Mouse (Mus musculus) gastrocnemius, adult 18-20 months (tissue): Measurements from ENCODE around the gene Gm20388. TPM values are rescaled to one million over a fixed set of nuclear protein-coding genes. Genes with fewer than 3 reads are reported as not detected.

Source experiments
- DNase-seq: peaks from one replicate; pipeline ENCODE4 v3.0.0; 2021; ENCODE audit warnings: low spot score
- total RNA-seq, 2 experiments: library from RNA; stranded (reverse); gene quantifications; 2 replicates each; pipeline ENCODE4 v1.2.3; 2021

The Gm20388 gene
- total RNA-seq, 2 experiments from 2014 or later: 10.5 to 12.3 TPM

DNA sequence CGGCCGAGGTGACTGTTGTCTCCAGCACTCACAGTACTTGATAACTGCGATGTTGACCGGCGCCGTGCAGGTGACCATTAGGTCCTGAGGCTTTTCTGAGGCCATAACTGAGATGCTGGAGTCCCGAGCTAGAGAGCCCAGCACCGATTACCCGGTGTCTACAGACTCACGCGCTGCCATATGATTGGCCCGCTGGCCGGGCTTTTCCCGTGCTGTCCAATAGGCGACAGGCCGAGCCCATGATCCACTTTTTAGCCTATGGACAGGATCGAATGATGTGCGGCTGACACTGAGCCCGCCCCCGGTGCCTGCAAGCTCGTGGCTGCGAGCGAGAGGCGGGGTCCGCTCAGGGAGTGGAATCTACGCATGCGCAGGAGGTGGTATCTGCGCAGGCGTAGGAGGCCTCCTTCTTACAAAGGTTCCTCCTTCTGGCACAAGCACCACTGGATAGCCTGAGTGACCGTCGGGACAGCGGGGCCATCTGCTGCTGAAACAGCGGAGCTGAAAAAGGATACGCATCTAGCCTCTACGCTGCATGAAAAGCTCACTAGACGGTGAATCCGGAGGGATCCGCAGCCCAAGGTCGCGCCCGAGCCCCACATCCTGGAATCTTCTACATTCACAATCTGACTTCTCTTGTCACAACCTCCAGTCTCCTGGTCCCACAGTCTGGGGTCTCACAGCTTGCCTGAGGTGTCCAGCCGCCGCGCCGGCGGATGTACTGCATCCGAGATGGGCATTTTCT is 2532.8 kb downstream of the Gm20388 start, which contains the start of gene Mvd:
TSS of gene Mvd (minus strand) at position 161 of the 745 bp plus-strand sequence.
- peak; percentile 99 for DNase-seq

DNA sequence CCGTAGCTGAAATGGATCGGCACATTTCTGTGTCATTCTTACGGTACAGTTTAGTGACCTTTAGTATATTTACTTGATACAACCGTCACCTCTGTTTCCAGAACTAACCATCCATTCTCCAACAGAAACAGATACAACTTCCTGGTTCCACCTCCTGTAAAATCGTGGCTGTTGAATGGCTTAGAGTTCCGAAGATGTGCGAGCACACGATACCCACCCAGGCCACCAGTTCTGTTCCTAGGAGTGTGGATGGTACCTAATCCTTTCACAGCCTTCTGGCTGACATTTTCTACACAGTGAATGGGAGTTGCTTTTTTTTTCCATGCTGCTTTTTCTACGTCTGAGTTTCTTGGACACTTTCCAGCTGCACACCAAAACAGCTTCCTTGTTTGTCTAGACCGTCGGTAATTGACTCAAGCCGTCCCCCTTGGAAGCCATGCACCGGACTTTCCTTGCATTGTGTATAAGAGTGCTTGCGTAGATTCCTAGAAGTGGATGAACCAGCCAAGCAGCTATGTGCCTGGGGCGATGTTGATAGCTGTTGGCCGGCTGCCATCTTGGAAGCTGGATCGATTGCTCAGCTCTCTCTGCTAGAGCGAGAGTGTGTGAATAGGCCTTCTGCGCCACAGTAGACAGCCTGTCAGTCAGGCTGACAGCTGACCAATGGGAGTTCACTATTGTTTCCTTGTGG is 2533.6 kb downstream of the Gm20388 start:
- peak; percentile 88 for DNase-seq

DNA sequence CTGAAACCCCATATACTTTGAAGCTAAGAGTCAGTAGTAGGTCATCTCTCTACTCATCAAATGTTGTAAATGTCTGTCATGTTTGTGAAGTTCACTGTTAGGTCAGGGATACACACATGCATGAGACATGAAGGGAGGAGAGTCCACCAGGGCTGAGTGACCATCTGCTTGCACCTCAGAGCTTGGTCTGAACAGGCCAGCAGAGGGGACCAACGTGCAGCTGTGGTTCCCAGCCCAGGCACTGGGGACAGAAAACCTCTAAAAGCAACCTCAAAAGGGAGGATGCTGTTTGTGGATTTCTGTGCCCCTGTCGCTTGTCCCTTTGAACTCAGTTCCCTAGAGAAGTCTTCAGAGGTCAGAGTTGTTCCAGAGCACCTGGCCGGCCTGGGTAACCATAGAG is 2534.6 kb downstream of the Gm20388 start:
- DNase-seq: no peak

DNA sequence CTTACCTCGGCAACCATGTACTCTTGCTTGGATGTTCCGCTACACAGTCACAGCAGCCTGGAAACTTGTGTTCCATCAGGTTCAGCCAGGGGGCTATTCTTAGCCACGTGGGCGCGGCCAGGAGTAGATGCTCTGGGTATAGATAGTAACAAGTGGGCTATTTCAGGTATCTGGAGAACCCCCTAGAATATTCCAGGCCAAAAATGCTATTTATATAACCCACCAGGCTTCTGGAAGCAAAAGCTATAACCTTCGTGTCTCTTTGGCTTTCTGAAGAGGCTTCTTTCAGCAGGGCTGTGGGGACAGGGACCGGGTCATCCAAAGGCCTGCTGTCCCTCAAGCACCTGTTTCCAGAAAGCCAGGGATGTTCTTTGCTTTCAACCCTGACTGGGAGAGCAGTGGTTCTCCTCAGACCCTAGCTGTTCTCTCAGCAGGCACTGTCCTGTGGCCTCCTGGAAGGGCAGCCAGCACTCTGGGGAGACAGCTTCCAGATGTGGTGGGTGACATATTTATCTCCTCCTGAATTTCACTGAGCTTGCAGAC is 2540.6 kb downstream of the Gm20388 start:
- peak; percentile 82 for DNase-seq

DNA sequence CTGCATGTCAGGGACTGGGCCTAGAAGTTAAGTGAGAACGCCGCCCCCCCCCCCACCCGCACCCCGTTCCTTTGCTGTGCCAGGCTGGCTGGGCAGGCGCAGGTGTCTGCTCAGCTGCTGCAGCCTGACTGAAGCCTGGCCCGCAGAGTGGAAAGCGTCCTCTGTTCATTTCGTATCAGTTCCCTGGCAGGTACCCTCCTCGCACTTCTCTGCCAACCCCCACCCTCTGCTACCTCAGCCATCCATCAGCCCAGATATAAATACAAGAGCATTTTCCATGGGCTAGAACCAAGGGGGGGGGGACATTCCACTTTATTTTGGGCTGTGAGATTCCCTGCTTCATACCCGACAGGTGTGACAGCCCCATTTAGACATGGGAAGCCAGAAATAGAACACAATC is 2541.5 kb downstream of the Gm20388 start:
- DNase-seq: peak; percentile 64

DNA sequence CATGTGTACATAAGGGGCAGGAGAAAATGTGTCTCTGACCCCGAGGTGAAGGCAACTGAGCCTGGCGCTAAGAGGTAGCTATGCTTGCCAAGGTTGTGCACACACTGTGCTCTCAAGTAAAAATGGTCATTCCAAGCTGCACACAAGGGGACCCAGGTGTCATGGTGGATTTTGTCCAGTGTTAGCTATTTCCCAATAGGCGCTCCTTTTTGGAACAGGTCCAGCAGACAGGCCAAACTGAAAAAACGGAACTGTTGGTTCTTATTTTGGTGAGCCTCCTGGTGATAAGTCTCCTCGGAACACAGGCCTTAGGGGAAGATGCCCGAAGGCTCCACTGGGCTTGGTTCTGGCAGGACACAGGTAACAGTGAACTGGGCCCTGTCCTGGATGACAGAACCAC is 2543.8 kb downstream of the Gm20388 start:
- DNase-seq: no peak

DNA sequence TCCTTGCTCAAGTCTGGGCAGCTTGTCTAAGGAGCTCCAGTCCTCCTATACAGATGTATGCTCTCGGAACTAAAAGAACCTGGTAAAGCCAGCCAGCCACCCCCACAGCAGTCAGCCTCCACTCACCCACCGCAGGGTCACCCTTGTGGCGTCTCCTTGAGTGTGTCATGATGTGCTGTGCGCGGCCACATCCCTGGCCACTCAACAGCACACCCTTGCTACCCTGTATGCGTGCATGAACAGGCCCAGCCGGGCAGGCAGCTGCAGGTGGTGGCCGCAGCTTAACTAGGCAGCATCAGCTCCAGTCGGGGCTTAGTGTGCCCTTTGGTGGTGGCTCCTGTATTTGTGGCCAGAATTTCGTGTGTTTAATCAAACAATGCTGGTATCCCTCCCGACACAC is 2546.5 kb downstream of the Gm20388 start:
- DNase-seq: no peak

DNA sequence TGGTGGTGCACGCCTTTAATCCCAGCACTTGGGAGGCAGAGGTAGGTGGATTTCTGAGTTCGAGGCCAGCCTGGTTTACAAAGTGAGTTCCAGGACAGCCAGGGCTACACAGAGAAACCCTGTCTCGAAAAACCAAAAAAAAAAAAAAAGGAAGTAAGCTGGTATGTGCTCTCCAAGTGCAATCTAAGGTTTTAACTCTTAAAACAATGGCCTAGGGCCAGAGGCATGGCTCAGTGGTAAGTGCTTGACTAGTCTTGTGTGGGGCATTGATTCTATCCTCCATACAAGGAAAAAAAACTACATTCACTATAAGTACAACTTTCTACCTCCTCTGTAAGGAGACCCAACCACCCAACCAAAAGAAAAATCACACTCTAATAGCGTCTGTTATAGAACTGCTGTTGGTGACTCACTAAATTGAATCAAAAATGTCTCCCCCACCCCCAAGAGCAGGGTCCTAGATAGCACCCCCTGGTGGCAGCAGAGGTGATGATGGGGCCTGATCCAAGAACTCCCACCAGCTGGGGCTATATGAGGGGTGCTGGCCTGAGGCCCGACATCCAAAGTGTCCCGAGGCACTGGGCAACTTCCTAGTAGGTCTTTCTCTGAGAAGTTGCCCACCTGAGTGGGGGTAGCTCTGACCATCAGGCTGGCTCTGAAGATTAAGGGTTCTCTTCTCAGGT is 2548.7 kb downstream of the Gm20388 start:
- no peak for DNase-seq

DNA sequence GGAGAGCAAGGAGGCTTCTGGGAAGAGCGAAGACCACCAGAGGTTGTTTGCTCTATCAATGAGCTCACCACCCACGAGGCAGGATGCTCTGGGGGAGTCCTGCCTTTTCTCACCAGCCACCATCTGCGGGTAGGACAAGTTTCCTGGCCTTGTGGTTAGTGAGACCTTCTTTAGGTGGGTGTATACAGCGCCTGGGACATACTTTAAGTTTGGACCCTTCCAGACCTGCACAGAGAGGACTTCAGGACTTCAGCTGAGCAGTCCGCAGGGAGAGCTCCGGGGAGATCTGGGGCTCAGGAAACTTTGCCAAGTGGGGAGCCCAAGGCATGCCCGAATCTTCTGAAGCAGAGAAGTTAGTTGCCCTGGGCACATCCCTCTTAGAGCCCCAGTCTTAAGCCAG is 2549.3 kb downstream of the Gm20388 start:
- DNase-seq: no peak

DNA sequence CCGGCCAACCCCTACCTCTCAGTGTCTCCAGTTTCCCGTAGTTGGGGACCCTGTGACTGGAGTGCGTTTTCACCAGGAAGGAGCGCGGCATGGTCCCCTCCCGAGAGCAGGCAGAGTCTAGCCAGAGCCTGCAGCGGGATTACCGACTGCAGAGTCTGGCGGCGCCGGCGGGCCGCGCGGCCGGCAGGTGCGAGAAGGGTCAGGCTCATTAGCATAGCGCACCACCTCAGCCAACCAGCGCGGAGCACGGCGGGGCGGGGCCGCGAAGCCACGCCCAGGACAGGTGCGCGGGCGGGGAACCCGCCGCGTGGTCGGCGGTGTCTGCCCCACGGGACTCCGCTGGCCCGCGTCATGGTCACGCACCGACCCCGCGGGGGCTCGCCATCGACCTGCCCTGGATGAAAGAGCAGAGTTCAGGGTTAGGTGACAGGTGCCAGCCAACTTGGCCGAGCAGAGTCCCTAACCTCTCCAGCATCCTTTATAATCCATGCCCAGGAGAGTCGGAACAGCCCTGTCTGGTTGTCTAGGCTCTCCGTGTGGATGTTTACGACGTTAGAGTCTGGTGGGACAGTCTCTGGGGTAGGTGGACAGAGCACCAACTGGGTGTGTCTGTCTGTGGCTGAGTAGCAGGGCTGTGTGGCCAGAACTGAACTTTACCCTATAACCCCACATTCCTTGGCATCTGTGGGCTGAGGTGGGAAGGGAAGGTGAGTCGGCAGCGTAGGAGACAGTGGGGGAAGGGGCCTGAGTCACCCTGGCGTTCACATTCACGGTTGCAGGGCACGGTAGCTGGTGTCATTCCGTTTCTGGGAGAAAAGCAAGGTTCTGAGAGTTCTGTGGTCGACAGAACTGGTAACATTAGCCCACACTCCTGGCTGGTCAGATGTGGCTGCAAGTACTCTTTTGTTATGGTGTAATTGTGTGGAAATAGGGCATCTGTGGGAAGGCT is 2550.2 kb downstream of the Gm20388 start, which contains the start of gene Snai3:
TSS of gene Snai3 (minus strand) at position 210 of the 949 bp plus-strand sequence.
- peak; percentile 74 for DNase-seq

DNA sequence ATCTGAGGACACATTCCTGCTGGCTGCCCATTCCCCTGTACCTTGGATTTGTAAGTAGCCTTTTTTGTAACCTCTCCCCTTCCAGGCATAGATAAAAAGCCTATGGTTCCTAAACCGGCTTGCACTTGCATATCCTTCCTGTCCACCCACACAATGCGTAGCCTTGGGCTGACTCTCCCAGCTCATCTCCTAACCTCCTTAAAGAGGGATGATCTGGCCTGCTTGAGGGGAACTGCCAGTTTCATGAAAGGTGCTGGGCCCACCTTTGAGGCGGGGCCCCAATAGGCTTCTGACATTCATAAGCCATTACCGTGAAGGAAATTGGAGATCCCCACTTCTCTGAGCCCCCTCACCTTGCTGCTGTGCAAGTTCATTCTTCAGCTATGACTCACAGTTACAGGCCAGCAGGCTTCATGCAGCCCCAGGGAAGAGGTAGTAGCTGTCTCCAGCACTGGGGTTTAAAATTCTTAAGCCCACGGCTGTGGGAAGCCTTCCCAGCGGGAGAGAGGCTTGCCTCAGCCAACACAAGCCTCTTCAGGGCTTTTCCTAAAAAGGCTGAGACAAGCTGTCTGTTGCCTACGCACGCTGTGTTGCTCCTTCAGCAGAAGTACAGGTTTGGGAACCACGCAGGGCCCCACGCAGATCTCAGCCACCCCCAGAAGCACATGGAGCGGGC is 2551.0 kb downstream of the Gm20388 start:
- no peak for DNase-seq

DNA sequence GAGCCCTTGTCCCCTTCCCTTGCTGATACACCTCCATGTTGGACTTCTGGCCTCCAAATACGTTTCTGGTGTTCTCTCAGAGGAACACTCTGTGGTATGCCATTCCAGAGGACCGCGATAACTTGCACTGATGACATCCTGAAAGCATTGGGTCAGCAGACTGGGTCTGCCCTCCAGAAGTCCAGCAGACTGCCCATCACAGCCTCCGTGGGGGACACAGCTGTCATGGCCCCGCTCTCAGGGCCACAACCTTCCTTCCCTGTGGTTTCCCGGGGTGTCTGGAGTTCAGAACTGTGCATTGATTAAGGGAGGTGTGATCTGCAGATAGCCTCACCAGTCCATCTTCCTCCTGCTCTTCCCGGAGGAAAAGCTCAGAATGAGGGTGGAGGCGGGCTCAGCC is 2551.9 kb downstream of the Gm20388 start:
- DNase-seq: no peak

DNA sequence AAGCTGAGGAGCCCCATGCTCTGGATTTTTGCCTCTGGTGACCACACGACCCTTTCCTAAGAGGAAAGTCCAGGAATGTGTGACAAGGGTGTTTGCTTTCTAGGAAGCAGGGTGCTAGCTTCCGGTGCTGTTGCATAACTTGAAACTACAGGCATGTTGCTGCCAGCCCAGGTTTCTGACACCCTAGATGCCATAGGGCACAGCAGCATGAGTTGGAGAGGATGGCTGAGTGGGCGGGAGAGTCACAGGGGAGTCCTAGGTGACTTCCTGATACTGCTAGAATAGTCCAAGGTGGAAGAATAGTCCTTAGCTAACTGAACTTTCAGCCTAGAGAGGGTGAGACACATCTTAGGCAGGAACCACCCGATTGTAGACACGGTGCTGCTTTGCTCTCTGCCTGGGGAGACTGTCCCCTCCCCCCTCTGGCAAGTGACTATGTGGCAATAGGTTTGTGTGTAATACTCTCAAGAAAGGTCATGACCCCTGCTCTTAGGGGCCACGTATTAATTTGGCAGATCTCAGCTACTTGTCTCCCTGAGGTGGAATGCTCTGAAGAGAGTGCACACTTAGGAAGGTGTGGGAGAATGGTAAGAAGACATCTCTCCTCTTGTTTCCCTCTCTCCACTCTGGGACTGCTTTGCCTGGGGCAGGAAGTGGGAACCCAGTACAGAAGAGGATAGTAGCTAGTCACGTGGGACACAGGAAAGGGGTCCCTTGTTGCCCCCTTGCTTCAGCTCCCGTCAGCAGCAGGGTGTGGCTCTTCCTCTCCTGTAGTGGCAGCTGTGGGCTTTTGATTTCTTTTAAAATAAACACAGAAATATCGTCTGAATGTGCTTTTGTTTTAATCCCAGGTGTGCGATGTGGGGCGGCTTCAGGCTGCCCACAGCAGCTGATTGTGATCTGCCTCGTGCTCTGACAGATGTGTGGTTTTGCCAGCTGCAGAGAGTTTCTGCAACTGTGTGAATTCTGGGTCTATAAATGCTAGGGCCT is 2553.3 kb downstream of the Gm20388 start:
- DNase-seq: no peak

DNA sequence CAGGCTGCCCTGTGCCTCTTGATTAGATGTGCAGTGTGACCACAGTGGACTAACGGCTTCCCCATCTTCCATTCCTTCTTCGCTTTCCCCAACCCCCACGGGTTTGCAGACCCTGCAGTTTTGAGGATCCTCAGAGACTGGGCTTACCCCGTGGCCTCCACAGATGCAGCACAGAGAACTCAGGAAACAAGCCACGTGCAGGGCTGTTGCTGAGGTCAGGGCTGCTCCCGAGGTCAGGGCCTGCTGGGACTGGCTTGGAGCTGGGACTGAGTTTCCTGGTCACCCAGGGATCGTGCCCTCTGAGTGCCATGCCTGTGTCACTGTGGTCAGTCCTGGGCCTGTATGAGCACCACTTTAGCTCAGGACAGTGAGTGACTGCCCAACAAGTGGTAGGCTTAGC is 2554.3 kb downstream of the Gm20388 start:
- DNase-seq: no peak

DNA sequence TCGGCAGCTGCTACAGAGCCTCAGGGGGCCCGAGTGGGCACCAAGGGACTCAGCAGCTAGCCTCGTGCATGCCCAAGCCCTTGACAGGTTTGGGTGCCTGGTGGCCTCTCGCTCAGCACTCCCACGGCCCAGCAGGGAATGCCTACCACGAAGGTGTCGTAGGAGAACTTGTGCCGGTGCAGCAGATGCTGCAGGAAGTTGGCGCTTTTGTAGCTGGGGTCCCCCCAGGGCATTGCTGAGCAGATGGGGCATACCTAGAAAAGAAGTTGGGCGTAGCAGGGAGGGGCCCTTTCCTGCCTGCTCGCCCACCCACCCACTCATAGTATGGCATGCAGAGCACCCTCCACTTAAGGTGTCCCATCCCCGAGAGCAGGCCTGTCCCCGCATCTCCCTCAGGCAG is 2557.2 kb downstream of the Gm20388 start:
- no peak for DNase-seq

DNA sequence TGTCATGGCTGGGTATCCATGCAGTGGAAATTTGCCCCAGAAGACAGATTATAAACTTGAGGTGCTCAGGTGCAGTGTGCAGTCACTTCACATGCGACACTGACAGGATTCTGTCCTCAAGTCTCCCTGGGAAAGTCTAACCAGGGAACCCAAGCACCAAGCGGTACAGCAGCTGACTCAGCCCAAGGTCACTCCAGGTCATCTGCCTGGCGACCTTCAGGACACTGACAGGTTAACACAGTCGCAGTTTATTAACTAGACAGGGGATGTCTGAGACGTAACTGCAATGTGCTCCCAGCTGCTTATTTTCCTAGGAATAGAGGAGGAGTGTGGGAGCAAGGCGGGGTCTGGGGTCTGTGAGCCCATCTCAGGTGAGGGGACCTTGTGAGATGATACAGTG is 2558.8 kb downstream of the Gm20388 start:
- DNase-seq: no peak

DNA sequence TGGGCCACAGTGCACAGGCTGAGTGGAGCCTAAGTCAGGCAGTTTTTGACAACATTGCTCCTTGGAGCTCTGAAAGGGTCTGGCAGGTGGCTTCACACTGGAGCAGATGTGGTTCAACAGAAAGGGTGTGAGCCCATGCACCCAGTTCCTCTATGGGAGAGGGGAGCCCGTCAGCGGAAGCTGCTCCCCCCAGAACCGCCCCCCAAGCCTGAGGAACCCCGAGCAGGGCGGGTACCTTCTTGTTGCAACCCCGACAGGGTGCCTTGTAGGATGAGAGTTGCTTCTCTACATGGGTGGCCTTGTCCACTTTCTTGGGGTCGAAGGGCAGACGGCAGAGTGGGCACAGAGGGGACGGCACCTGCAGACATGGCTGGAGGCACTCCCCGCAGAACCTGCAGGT is 2559.3 kb downstream of the Gm20388 start:
- DNase-seq: no peak

DNA sequence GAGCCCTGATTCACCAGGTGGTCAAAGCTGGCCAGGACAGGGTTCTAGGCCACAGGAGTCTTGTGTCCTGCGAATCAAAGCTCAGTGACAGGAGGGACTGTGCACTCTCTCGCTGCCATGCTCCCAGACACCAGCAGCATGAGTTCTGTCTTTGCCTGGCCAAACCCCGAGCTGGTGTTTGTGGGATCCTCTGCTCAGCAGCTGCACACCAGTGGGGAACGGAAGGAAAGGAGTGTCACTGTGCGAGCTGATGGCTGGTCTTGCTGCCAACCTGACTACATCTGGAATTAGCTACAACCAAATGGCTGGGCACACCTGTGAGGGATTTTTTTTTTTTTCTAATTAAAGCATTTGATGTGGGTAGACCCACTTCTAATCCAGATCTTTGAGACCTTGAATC is 2560.1 kb downstream of the Gm20388 start:
- no peak for DNase-seq

DNA sequence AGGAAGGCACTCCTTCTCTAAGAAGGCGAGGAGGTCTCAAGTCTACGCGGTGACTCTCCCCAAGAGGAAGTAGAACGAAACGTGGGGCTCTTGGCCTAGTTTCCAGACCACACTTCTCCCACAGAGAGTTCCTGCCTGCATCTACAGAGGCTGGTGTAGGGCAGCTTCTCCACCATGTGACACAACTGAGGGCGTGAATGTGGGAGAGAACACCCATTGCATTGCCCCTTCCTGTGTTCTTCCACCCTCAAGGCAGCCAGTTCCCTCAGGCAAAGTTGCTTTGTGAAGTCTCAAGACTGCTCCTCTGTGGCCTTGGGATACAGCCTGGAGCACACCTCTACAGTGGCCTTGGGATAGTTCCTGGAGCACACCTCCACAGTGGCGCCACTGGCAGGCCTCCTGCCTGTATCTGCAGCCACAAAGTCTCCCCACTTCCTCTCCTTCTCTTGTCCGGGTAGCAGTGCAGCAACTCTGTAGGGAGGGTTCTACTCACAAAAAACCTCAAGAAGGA is 2563.3 kb downstream of the Gm20388 start:
- DNase-seq: no peak
